Mouse (Mus musculus) myocyte (in vitro differentiated cells): ENCODE measurements around the gene Olfr1346. TPM values are rescaled to one million over a fixed set of nuclear protein-coding genes. Genes with fewer than 3 reads are reported as not detected.
"Not testable (repeated sequence)": the region's sequence is repeated elsewhere in the genome, so short reads cannot be mapped to it uniquely, and the experiment has no call there.

Source experiments
- H3K27me3 ChIP-seq: one replicate; pipeline ENCODE4 v1.6.1; 2011; ENCODE audit not compliant: control insufficient read depth, insufficient read depth, insufficient read length
- H3K36me3 ChIP-seq: one replicate; pipeline ENCODE4 v1.6.1; 2011; ENCODE audit not compliant: control insufficient read depth, insufficient read depth
- H3K4me2 ChIP-seq: one replicate; pipeline ENCODE4 v1.6.1; 2011; ENCODE audit warnings: low read depth, control low read depth
- H3K4me3 ChIP-seq: one replicate; pipeline ENCODE4 v1.5.1; 2011; ENCODE audit warnings: mild to moderate bottlenecking, control low read depth, moderate library complexity
- H3K79me2 ChIP-seq: one replicate; pipeline ENCODE4 v1.6.1; 2011; ENCODE audit not compliant: control insufficient read depth, insufficient read depth
- H3ac ChIP-seq: one replicate; pipeline ENCODE4 v1.6.1; 2011; ENCODE audit not compliant: control insufficient read depth, insufficient read length
- CEBPB ChIP-seq: IDR thresholded peaks from 2 replicates; pipeline ENCODE4 v1.6.1; 2011; ENCODE audit warnings: mild to moderate bottlenecking, moderate library complexity; ENCODE audit not compliant: poor library complexity, insufficient read depth, severe bottlenecking
- E2F4 ChIP-seq: IDR thresholded peaks from one replicate; pipeline ENCODE4 v1.6.1; 2011; ENCODE audit warnings: mild to moderate bottlenecking, control low read depth, moderate library complexity; ENCODE audit not compliant: insufficient read depth
- MAX ChIP-seq: IDR thresholded peaks from one replicate; pipeline ENCODE4 v1.6.1; 2011; ENCODE audit warnings: low read depth, mild to moderate bottlenecking, control low read depth
- MYOD1 ChIP-seq, 3 experiments: IDR thresholded peaks; one replicate each; pipeline ENCODE4 v1.6.1; 2011; ENCODE audit warnings: control low read depth in 2 of 3, low read depth in 2 of 3, mild to moderate bottlenecking in 2 of 3, moderate library complexity in 1 of 3; ENCODE audit not compliant: insufficient read length in 2 of 3, control insufficient read depth in 1 of 3
- MYOG ChIP-seq, 3 experiments: IDR thresholded peaks; one replicate each; pipeline ENCODE4 v1.6.1; 2011; ENCODE audit warnings: control low read depth in 2 of 3, low read depth in 2 of 3, mild to moderate bottlenecking in 2 of 3; ENCODE audit not compliant: insufficient read length in 2 of 3, control insufficient read depth in 1 of 3, insufficient read depth in 1 of 3
- POLR2A ChIP-seq: IDR thresholded peaks from one replicate; pipeline ENCODE4 v1.6.1; 2011; ENCODE audit warnings: low read depth, mild to moderate bottlenecking, control low read depth, moderate library complexity; ENCODE audit not compliant: insufficient read length
- POLR2AphosphoS2 ChIP-seq: IDR thresholded peaks from one replicate; pipeline ENCODE4 v1.6.1; 2011; ENCODE audit warnings: low read depth, control low read depth; ENCODE audit not compliant: insufficient read length
- REST ChIP-seq: IDR thresholded peaks from one replicate; pipeline ENCODE4 v1.6.1; 2011; ENCODE audit warnings: mild to moderate bottlenecking, control low read depth, moderate library complexity; ENCODE audit not compliant: insufficient read depth, insufficient read length
- SRF ChIP-seq: IDR thresholded peaks from one replicate; pipeline ENCODE4 v1.6.1; 2011; ENCODE audit warnings: low read depth; ENCODE audit not compliant: control insufficient read depth, insufficient read length
- TCF12 ChIP-seq: IDR thresholded peaks from one replicate; pipeline ENCODE4 v1.6.1; 2011; ENCODE audit warnings: mild to moderate bottlenecking, control low read depth; ENCODE audit not compliant: poor library complexity, insufficient read depth, severe bottlenecking
- TCF3 ChIP-seq: IDR thresholded peaks from one replicate; pipeline ENCODE4 v1.6.1; 2011; ENCODE audit warnings: low read depth, control low read depth; ENCODE audit not compliant: insufficient read length
- USF1 ChIP-seq: IDR thresholded peaks from one replicate; pipeline ENCODE4 v1.6.1; 2011; ENCODE audit warnings: low read depth, mild to moderate bottlenecking, control low read depth, moderate library complexity
- polyA plus RNA-seq: library from polyadenylated mRNA; unstranded; fragments of >200 nt; fragmentation: generic; extraction: Trizol; gene quantifications from one replicate; pipeline ENCODE4 v1.2.1, GENCODE M21; 2012; ENCODE audit warnings: missing spikeins

The Olfr1346 gene
- polyA plus RNA-seq, 1 experiment: not detected

- Histone ChIP-seq H3K27me3 (no peaks in the 10 kb centered on the region), H3K79me2 (no peaks in the 10 kb centered on the region), H3K4me3 (no peak overlapping the region), H3K4me2 (no peak overlapping the region), H3K36me3 (no peaks in the 10 kb centered on the region), H3ac (no peak overlapping the region)
- TF ChIP-seq USF1 (no peak), REST (no peak), POLR2A (no peak), MAX (no peak), MYOG (IDR thresholded peaks at IDR 0.05; ENCODE audit: control insufficient read depth in 1 of 3, insufficient read depth in 1 of 3, insufficient read length in 2 of 3, low read depth in 2 of 3) (no peak), E2F4 (no peak), TCF3 (no peak), CEBPB (no peak), MYOD1 (IDR thresholded peaks at IDR 0.05; ENCODE audit: control insufficient read depth in 1 of 3, insufficient read length in 2 of 3, low read depth in 2 of 3) (no peak), TCF12 (no peak)
Observed at GRCm38 (mm10) chr7:6441173-6441572, 25.7 kb upstream of the Olfr1346 start.

DNA sequence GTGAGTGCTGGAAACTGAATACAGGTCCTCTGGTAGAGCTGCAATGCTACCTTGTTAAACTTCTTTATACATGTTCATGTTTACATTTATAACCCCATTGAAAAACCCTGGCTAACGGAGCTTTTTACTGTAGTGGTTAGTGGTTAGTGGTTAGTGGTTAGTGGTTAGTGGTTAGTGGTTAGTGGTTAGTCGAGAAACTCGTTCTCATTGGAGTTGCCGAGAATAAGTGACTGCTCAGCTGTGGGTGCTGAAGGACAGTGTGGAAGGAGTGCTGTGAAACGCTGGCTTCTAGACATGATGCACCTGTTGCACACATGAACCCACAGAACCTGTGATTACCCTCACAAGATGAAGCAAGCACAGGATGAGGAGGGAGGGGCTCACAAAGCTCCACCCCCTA is 19.1 kb upstream of the Olfr1346 start:
- H3K79me2 ChIP-seq: no peaks in the 10 kb centered on the region
- H3K4me3 ChIP-seq: no peak overlapping the region
- H3K27me3 ChIP-seq: no peaks in the 10 kb centered on the region
- H3K36me3 ChIP-seq: no peaks in the 10 kb centered on the region
- no peak overlapping the region for H3ac ChIP-seq
- H3K4me2 ChIP-seq: no peak overlapping the region
- TF ChIP-seq POLR2AphosphoS2: no peak
- no peak for TF ChIP-seq E2F4
- TF ChIP-seq SRF: no peak
- TF ChIP-seq TCF3: no peak
- TF ChIP-seq TCF12: no peak
- TF ChIP-seq MYOD1 (IDR thresholded peaks at IDR 0.05; ENCODE audit: control insufficient read depth in 1 of 3, insufficient read length in 2 of 3, low read depth in 2 of 3): no peak
- TF ChIP-seq CEBPB: no peak
- no peak for TF ChIP-seq POLR2A
- TF ChIP-seq MYOG (IDR thresholded peaks at IDR 0.05; ENCODE audit: control insufficient read depth in 1 of 3, insufficient read depth in 1 of 3, insufficient read length in 2 of 3, low read depth in 2 of 3): no peak
- TF ChIP-seq USF1: no peak
- no peak for TF ChIP-seq REST
- TF ChIP-seq MAX: no peak

- H3K79me2 ChIP-seq: no peaks in the 10 kb centered on the region
- no peaks in the 10 kb centered on the region for H3K36me3 ChIP-seq
- no peaks in the 10 kb centered on the region for H3K27me3 ChIP-seq
- no peak within 1 kb of the TSS for H3K4me2 ChIP-seq
- H3K4me3 ChIP-seq: no peak within 1 kb of the TSS
- TF ChIP-seq POLR2AphosphoS2 (no peak), POLR2A (no peak), USF1 (no peak), MYOG (IDR thresholded peaks at IDR 0.05; ENCODE audit: control insufficient read depth in 1 of 3, insufficient read depth in 1 of 3, insufficient read length in 2 of 3, low read depth in 2 of 3) (no peak), TCF3 (no peak), REST (no peak), E2F4 (no peak), MYOD1 (IDR thresholded peaks at IDR 0.05; ENCODE audit: control insufficient read depth in 1 of 3, insufficient read length in 2 of 3, low read depth in 2 of 3) (no peak), MAX (no peak), CEBPB (no peak), SRF (no peak), TCF12 (no peak)
- H3ac ChIP-seq: no peak within 1 kb of the TSS
Observed at GRCm38 (mm10) chr7:6455868-6456267, 11.0 kb upstream of the Olfr1346 start, which contains the start of gene Olfr1336. Gene Olfr1336, plus strand, starts transcription at chr7:6456168.

DNA sequence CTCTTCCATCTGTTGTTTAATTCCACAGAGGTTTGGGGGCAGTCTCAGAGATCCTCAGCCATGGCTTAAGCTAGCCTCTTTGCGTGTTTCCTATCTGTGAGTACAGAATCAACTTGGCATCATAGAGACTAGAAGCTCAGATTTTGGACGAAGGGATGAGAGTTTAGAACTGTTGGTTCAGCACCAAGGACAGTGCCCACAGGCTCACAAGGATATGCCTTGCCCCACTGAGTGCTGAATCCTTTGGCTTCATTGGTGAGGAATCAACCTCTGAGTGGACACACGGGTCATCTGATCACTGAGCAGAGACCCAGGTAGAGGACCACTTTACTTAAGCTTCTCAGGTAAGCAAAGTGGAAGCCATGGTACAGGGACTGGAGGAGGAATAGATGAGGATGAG is 10.5 kb upstream of the Olfr1346 start:
- H3K4me2 ChIP-seq: no peak overlapping the region
- H3K36me3 ChIP-seq: no peaks in the 10 kb centered on the region
- H3K4me3 ChIP-seq: no peak overlapping the region
- H3K79me2 ChIP-seq: no peaks in the 10 kb centered on the region
- TF ChIP-seq SRF (no peak), REST (peak; percentile 87)
- H3K27me3 ChIP-seq: no peaks in the 10 kb centered on the region
- H3ac ChIP-seq: no peak overlapping the region

DNA sequence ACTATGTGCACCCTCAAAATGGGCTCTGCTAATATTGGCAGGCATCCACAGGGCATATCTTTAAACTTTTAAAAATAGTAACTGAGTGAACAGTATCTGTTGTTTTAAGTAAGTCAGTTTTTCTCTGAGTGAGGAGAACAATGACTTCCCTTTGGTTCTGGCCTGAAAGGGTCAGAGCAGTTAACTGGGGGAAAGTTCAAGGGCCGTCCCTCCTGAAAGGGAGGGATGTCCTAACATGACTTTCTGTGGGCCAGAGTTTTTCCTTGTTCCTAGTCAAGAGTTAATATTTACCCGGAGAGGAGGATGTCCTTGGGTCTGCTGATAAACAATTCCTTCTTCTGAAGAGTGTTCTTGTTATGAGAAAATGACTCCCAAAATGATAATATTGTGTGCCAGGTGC is 10.7 kb downstream of the Olfr1346 start:
- H3K79me2 ChIP-seq, H3K4me2 ChIP-seq, H3K36me3 ChIP-seq, H3K4me3 ChIP-seq, H3K27me3 ChIP-seq, H3ac ChIP-seq: not testable (repeated sequence)
